Mouse (Mus musculus) lung, adult 2 months (tissue): Measurements from ENCODE around the gene Brinp1.

Source experiments
- CTCF ChIP-seq: fragments of 200-500 bp; IDR thresholded peaks from 2 replicates; pipeline ENCODE4 v1.5.1; 2011; ENCODE audit warnings: mild to moderate bottlenecking, low read length, control low read depth; ENCODE audit not compliant: insufficient read depth
- POLR2A ChIP-seq: fragments of 200-500 bp; IDR thresholded peaks from 2 replicates; pipeline ENCODE4 v1.6.1; 2011; ENCODE audit warnings: low read depth, mild to moderate bottlenecking, control low read depth, low read length, borderline replicate concordance; ENCODE audit errors: extremely low read depth

GRCm38 (mm10) chr4:68942938-68943337 lies 11.3 kb downstream of the Brinp1 start:
- TF ChIP-seq POLR2A, result no peak
- TF ChIP-seq CTCF, result no peak
